Mouse (Mus musculus) bone marrow macrophage, adult 2 months (primary cell): ENCODE results near the gene Pla2g4b. TPM values are rescaled to one million over a fixed set of nuclear protein-coding genes. Genes with fewer than 3 reads are reported as not detected.
A peak's percentile ranks its signal among the peaks of the same experiment; 100 is the strongest.

Experiments
- H3K27ac ChIP-seq: 2 replicates; pipeline ENCODE4 v1.5.1; 2012; ENCODE audit warnings: low read depth, low read length; ENCODE audit not compliant: insufficient read depth
- H3K4me1 ChIP-seq: 2 replicates; pipeline ENCODE4 v1.6.1; 2012; ENCODE audit warnings: low read length; ENCODE audit not compliant: control insufficient read depth, insufficient read depth
- H3K4me3 ChIP-seq: 2 replicates; pipeline ENCODE4 v1.5.1; 2012; ENCODE audit warnings: mild to moderate bottlenecking, low read length, moderate library complexity; ENCODE audit not compliant: insufficient read depth
- CTCF ChIP-seq: IDR thresholded peaks from 2 replicates; pipeline ENCODE4 v1.5.1; 2012; ENCODE audit warnings: low read depth, mild to moderate bottlenecking, low read length, moderate library complexity
- POLR2A ChIP-seq: IDR thresholded peaks from 2 replicates; pipeline ENCODE4 v1.6.1; 2012; ENCODE audit warnings: mild to moderate bottlenecking, low read depth, low read length, borderline replicate concordance
- polyA plus RNA-seq: library from polyadenylated mRNA; stranded (reverse); fragments of >200 nt; gene quantifications from 2 replicates; pipeline ENCODE4 v1.2.4, GENCODE M21; 2012; ENCODE audit not compliant: missing spikeins, insufficient read depth, insufficient read length

Pla2g4b gene
- polyA plus RNA-seq, 1 experiment: 1.4 TPM

DNA sequence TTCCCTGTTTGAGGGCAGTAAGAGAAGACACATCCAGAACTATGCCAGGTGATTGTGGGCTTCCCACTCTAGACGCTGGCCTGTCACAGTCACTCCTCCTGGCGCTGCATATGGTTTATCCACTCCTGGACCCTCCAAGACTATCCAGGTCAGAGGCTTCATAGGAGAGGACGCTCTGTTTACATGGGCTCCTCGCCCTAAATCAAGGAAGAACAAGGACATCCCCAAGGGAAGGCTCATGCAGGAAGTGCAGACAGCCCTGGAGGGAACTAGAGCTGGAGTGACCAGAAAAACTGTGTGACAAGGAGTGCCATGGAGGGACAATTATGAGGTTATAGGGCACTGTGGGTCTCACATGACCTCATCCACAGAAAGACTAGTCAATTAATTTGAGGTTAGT is 35.9 kb upstream of the Pla2g4b start:
- peaks cover 47% of the 10 kb centered on the region for H3K4me1 ChIP-seq
- no peak overlapping the region for H3K4me3 ChIP-seq
- TF ChIP-seq POLR2A (no peak), CTCF (no peak)
- no peak overlapping the region for H3K27ac ChIP-seq

- TF ChIP-seq POLR2A (no peak), CTCF (no peak)
- Histone ChIP-seq H3K27ac (no peak overlapping the region), H3K4me3 (no peak overlapping the region), H3K4me1 (peaks cover 45% of the 10 kb centered on the region)
These were observed 33.5 kb upstream of the Pla2g4b start for GRCm38 (mm10) chr2:119999731-120000130.

- H3K4me1 ChIP-seq: peaks cover 33% of the 10 kb centered on the region
- H3K27ac ChIP-seq: no peak overlapping the region
- TF ChIP-seq POLR2A (no peak), CTCF (no peak)
- no peak overlapping the region for H3K4me3 ChIP-seq
These were observed 32.2 kb upstream of the Pla2g4b start for GRCm38 (mm10) chr2:120000882-120001584.

DNA sequence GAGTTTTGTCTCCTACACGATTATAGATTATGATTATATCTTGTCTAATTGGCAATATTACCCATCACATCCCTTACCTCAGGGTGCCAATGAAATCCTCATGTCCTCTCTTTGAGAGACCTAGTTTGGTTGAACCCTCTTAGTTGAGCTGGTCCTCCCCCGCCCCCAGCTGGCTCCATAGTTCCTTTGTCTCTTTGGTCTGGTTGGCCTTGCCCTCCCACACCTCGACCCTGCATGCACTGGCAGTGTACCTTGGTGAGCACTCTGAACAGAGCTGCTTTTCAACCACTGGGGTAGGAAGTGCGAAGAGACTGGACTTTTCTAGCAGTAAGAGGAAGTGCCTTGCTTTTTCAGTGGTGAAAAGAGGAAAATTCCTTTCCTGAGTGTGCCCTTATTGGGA is 31.3 kb upstream of the Pla2g4b start:
- peak overlapping the region; percentile 6; the same call in 1 of the 2 replicates for H3K27ac ChIP-seq
- TF ChIP-seq POLR2A: no peak
- TF ChIP-seq CTCF: no peak
- H3K4me1 ChIP-seq: peaks cover 29% of the 10 kb centered on the region
- H3K4me3 ChIP-seq: no peak overlapping the region

GRCm38 (mm10) chr2:120003970-120004369 is 29.2 kb upstream of the Pla2g4b start:
- peaks cover 35% of the 10 kb centered on the region for H3K4me1 ChIP-seq
- no peak overlapping the region for H3K4me3 ChIP-seq
- no peak for TF ChIP-seq POLR2A
- no peak for TF ChIP-seq CTCF
- no peak overlapping the region for H3K27ac ChIP-seq

GRCm38 (mm10) chr2:120006696-120007095 is 26.5 kb upstream of the Pla2g4b start:
- Histone ChIP-seq H3K4me3 (no peak overlapping the region), H3K27ac (no peak overlapping the region), H3K4me1 (peaks cover 32% of the 10 kb centered on the region)
- TF ChIP-seq POLR2A (no peak), CTCF (no peak)

GRCm38 (mm10) chr2:120007680-120008210 is 25.5 kb upstream of the Pla2g4b start:
- peaks cover 23% of the 10 kb centered on the region for H3K4me1 ChIP-seq
- peak overlapping the region; percentile 30; the same call in 1 of the 2 replicates for H3K27ac ChIP-seq
- no peak for TF ChIP-seq POLR2A
- no peak for TF ChIP-seq CTCF

DNA sequence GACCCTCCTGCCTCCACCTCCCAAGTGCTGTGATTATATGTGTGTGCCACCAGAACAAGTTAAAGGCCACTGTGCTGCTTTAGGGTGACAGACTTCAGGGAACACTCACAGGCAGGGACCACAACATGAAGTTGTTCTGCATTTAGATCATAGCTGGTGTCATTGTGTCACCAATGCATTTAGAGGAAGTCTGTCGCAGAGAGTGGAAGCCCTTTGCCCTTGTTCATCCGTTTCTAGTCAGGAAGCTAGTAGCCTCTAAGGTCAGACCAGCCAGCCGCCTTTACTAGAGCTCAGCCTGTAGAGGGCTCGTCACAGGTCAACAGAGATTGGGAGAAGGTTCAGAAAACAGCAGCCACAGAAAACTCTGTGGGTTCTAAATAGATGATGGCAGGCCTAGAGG is 24.5 kb upstream of the Pla2g4b start:
- peak overlapping the region; percentile 21 for H3K27ac ChIP-seq
- TF ChIP-seq POLR2A (no peak), CTCF (no peak)
- H3K4me1 ChIP-seq: peaks cover 21% of the 10 kb centered on the region
- no peak overlapping the region for H3K4me3 ChIP-seq

More at GRCm38 (mm10) chr2:120007680-120008210, 25.5 kb upstream of the Pla2g4b start:
- no peak overlapping the region for H3K4me3 ChIP-seq

GRCm38 (mm10) chr2:120011462-120012200 is 21.6 kb upstream of the Pla2g4b start:
- Histone ChIP-seq H3K4me3 (no peak overlapping the region), H3K27ac (no peak overlapping the region), H3K4me1 (peaks cover 19% of the 10 kb centered on the region)
- TF ChIP-seq CTCF: peak; percentile 36; the same call in 1 of the 2 replicates
- no peak for TF ChIP-seq POLR2A

GRCm38 (mm10) chr2:120012924-120013323 is 20.3 kb upstream of the Pla2g4b start:
- Histone ChIP-seq H3K27ac (no peak overlapping the region), H3K4me1 (peaks cover 11% of the 10 kb centered on the region), H3K4me3 (no peak overlapping the region)
- TF ChIP-seq POLR2A: no peak
- TF ChIP-seq CTCF: no peak
